Mouse (Mus musculus) bone marrow, adult 2 months (tissue): ENCODE data around the gene Tead2. TPM values are rescaled to one million over a fixed set of nuclear protein-coding genes. Genes with fewer than 3 reads are reported as not detected.

Source experiments
- H3K27ac ChIP-seq: fragments of 200-500 bp; 2 replicates; pipeline ENCODE4 v1.5.1; 2012; ENCODE audit warnings: low read depth, mild to moderate bottlenecking, control low read depth, inconsistent platforms, low read length; ENCODE audit not compliant: control insufficient read depth, poor library complexity, insufficient read depth
- H3K4me1 ChIP-seq: fragments of 200-500 bp; 2 replicates; pipeline ENCODE4 v1.6.1; 2011; ENCODE audit warnings: low read length; ENCODE audit not compliant: control insufficient read depth, insufficient read depth
- H3K4me3 ChIP-seq: fragments of 200-500 bp; replicated peaks from 2 replicates; pipeline ENCODE3; 2011; ENCODE audit warnings: mild to moderate bottlenecking, low read depth, low read length, control low read depth; ENCODE audit not compliant: control insufficient read depth
- CTCF ChIP-seq: fragments of 200-500 bp; IDR thresholded peaks from 2 replicates; pipeline ENCODE4 v1.5.1; 2011; ENCODE audit warnings: low read length, control low read depth; ENCODE audit not compliant: control insufficient read depth, insufficient read depth
- POLR2A ChIP-seq: fragments of 200-500 bp; IDR thresholded peaks from 2 replicates; pipeline ENCODE4 v1.6.1; 2011; ENCODE audit warnings: low read depth, mild to moderate bottlenecking, control low read depth, low read length, borderline replicate concordance; ENCODE audit not compliant: control insufficient read depth
- WGBS: fragments of 180-500 bp; shearing (Covaris S2); methylation state at CpG from one replicate; pipeline ENCODE4 v1.1.7; 2018; 5-methylcytosine and 5-hydroxymethylcytosine counted together
- polyA plus RNA-seq: library from polyadenylated mRNA; stranded (reverse); fragments of >200 nt; gene quantifications from 2 replicates; pipeline ENCODE4 v1.2.4, GENCODE M21; 2011; ENCODE audit warnings: low replicate concordance; ENCODE audit not compliant: missing spikeins, insufficient read depth, insufficient read length

Gene Tead2
- polyA plus RNA-seq, 1 experiment = 10.9 TPM

GRCm38 (mm10) chr7:45193871-45194785 lies 21.4 kb upstream of the Tead2 start:
- Histone ChIP-seq H3K4me1 (no peaks in the 10 kb centered on the region; the same call in 1 of the 2 replicates), H3K27ac (no peak overlapping the region), H3K4me3 (no peak overlapping the region)
- 77% methylated on average over 17 of the region's 17 CpGs for WGBS
- TF ChIP-seq CTCF (no peak), POLR2A (no peak)

- H3K4me1 ChIP-seq = no peaks in the 10 kb centered on the region; the same call in 1 of the 2 replicates
- WGBS = 83% methylated on average over 13 of the region's 13 CpGs
- no peak overlapping the region for H3K27ac ChIP-seq
- H3K4me3 ChIP-seq = no peak overlapping the region
- TF ChIP-seq POLR2A = no peak
- TF ChIP-seq CTCF = no peak
Observed at GRCm38 (mm10) chr7:45195341-45196175, 20.0 kb upstream of the Tead2 start.

GRCm38 (mm10) chr7:45196176-45196535 lies 19.4 kb upstream of the Tead2 start:
- TF ChIP-seq CTCF (no peak), POLR2A (no peak)
- Histone ChIP-seq H3K27ac (no peak overlapping the region), H3K4me3 (no peak overlapping the region), H3K4me1 (no peaks in the 10 kb centered on the region; the same call in 1 of the 2 replicates)
- WGBS = 80% methylated on average over 4 of the region's 4 CpGs

- no peak overlapping the region for H3K27ac ChIP-seq
- TF ChIP-seq POLR2A = no peak
- TF ChIP-seq CTCF = no peak
- H3K4me3 ChIP-seq = no peak overlapping the region
- WGBS = 52% methylated on average over 5 of the region's 5 CpGs
- no peaks in the 10 kb centered on the region; the same call in 1 of the 2 replicates for H3K4me1 ChIP-seq
Observed at GRCm38 (mm10) chr7:45196994-45197393, 18.6 kb upstream of the Tead2 start.

- Histone ChIP-seq H3K4me3 (no peak overlapping the region), H3K4me1 (no peaks in the 10 kb centered on the region; the same call in 1 of the 2 replicates), H3K27ac (no peak overlapping the region)
- 18% methylated on average over 5 of the region's 5 CpGs for WGBS
- peak; percentile 80 for TF ChIP-seq CTCF
- no peak for TF ChIP-seq POLR2A
Observed at GRCm38 (mm10) chr7:45198435-45198834, 17.1 kb upstream of the Tead2 start.

GRCm38 (mm10) chr7:45198961-45199360 lies 16.6 kb upstream of the Tead2 start:
- Histone ChIP-seq H3K4me1 (no peaks in the 10 kb centered on the region; the same call in 1 of the 2 replicates), H3K27ac (no peak overlapping the region), H3K4me3 (no peak overlapping the region)
- TF ChIP-seq CTCF = no peak
- TF ChIP-seq POLR2A = no peak
- 82% methylated on average over 11 of the region's 11 CpGs for WGBS

- Histone ChIP-seq H3K4me1 (no peaks in the 10 kb centered on the region), H3K27ac (no peak overlapping the region), H3K4me3 (no peak overlapping the region)
- WGBS = 74% methylated on average over 10 of the region's 10 CpGs
- TF ChIP-seq POLR2A (no peak), CTCF (no peak)
Observed at GRCm38 (mm10) chr7:45202654-45203053, 12.9 kb upstream of the Tead2 start.

GRCm38 (mm10) chr7:45204380-45205143 lies 11.0 kb upstream of the Tead2 start, which contains the start of gene Ccdc155:
Gene Ccdc155, minus strand, starts transcription at chr7:45204892.
- Histone ChIP-seq H3K27ac (no peak within 1 kb of the TSS; the same call in 1 of the 2 replicates), H3K4me1 (no peaks in the 10 kb centered on the region), H3K4me3 (peak within 1 kb of the TSS; percentile 83)
- peak; percentile 58; the same call in 1 of the 2 replicates for TF ChIP-seq POLR2A
- no peak for TF ChIP-seq CTCF
- WGBS = 5% methylated on average over 44 of the region's 44 CpGs
